9 mouse cellular contexts compared by ENCODE assay signal in genomic region chr6:55383897-55384296, GRCm38 (mm10). TPM values are rescaled to one million over a fixed set of nuclear protein-coding genes. Genes with fewer than 3 reads are reported as not detected.
A peak's percentile ranks its signal among the peaks of the same experiment; 100 is the strongest.
DNase-seq lines count a peak whose midpoint lies in the region; ATAC-seq lines count a peak whose summit lies in the region.
"Had no signal": no experiment of that assay in that cellular context is flagged by ENCODE, and none has a peak within 500 bp of the region (broad histone marks: within the 10 kb centered on the region; RNA-seq: fewer than 3 reads in every experiment).

No protein-coding gene starts in this region.

- H3K27ac ChIP-seq in neural tube, embryonic 15.5 days (replicated peaks), result no peak overlapping the region
- no peak overlapping the region for H3K27ac ChIP-seq in intestine, embryonic 14.5 days (ENCODE audit: low read depth)
- no peak overlapping the region for H3K27ac ChIP-seq in liver, embryonic 13.5 days

- H3K4me1 ChIP-seq in neural tube, embryonic 15.5 days, result peaks cover 9% of the 10 kb centered on the region
- no peaks in the 10 kb centered on the region for H3K4me1 ChIP-seq in intestine, embryonic 14.5 days (replicated peaks; ENCODE audit: control insufficient read depth, insufficient read depth, low read length)
- peaks cover 40% of the 10 kb centered on the region for H3K4me1 ChIP-seq in liver, embryonic 13.5 days (replicated peaks)

- DNase-seq in neural tube, embryonic 10.5 days (ENCODE audit: extremely low spot score, low spot score), result peak; percentile 71
- peak; percentile 59 to 60 for DNase-seq in adrenal gland, adult 18-20 months (ENCODE audit: low spot score in 2 of 2)
- peak; percentile 76 for DNase-seq in embryo, embryonic 10.5 days (ENCODE audit: low spot score)
- peak; percentile 81 for DNase-seq in intestine, embryonic 14.5 days (ENCODE audit: low spot score)
- peak; percentile 45 for DNase-seq in liver, embryonic 13.5 days
- DNase-seq in retina, postnatal 1 day, result peak; percentile 71

- no peak overlapping the region for H3K4me3 ChIP-seq in neural tube, embryonic 15.5 days (replicated peaks)
- H3K4me3 ChIP-seq in intestine, embryonic 14.5 days (ENCODE audit: low read depth, low read length), result no peak overlapping the region
- H3K4me3 ChIP-seq in liver, embryonic 13.5 days (replicated peaks), result no peak overlapping the region
- H3K4me3 ChIP-seq: myocyte had no signal

- no peak overlapping the region for H3K9ac ChIP-seq in neural tube, embryonic 15.5 days (replicated peaks)
- no peak overlapping the region for H3K9ac ChIP-seq in intestine, embryonic 14.5 days (ENCODE audit: low read length)
- peak overlapping the region; percentile 13; the same call in 1 of the 2 replicates for H3K9ac ChIP-seq in liver, embryonic 13.5 days

- no peak overlapping the region for H3K4me2 ChIP-seq in neural tube, embryonic 15.5 days
- H3K4me2 ChIP-seq in intestine, embryonic 14.5 days (ENCODE audit: low read length), result no peak overlapping the region
- H3K4me2 ChIP-seq in liver, embryonic 13.5 days, result no peak overlapping the region

- no peaks in the 10 kb centered on the region for H3K9me3 ChIP-seq in neural tube, embryonic 15.5 days (replicated peaks)
- H3K9me3 ChIP-seq in intestine, embryonic 14.5 days (ENCODE audit: control insufficient read depth, low read length), result no peaks in the 10 kb centered on the region
- no peaks in the 10 kb centered on the region for H3K9me3 ChIP-seq in liver, embryonic 13.5 days (replicated peaks)

- 35% methylated on average over 1 of the region's 1 CpGs for WGBS in neural tube, embryonic 15.5 days
- 4% methylated on average over 1 of the region's 1 CpGs for WGBS in intestine, embryonic 14.5 days
- WGBS in liver, embryonic 13.5 days (ENCODE audit: insufficient replicate concordance), result 0% methylated on average over 1 of the region's 1 CpGs

- 0 out of 2 replicates have a peak, but pooled peaks cover 4% of the 10 kb centered on the region for H3K27me3 ChIP-seq in neural tube, embryonic 15.5 days (replicated peaks)
- H3K27me3 ChIP-seq in intestine, embryonic 14.5 days (replicated peaks; ENCODE audit: control insufficient read depth, insufficient read depth, low read length), result no peaks in the 10 kb centered on the region
- H3K27me3 ChIP-seq in liver, embryonic 13.5 days, result peaks cover 22% of the 10 kb centered on the region

- no peak for ATAC-seq in neural tube, embryonic 15.5 days (ENCODE audit: low FRiP score)
- peak; percentile 59 for ATAC-seq in intestine, embryonic 14.5 days (replicated peaks; ENCODE audit: low FRiP score, low TSS enrichment, low read depth)
- ATAC-seq in liver, embryonic 13.5 days (ENCODE audit: low read depth), result peak; percentile 61
- no peak for ATAC-seq in monocyte, adult 5-6 weeks (replicated peaks; ENCODE audit: insufficient number of reproducible peaks, low FRiP score, low TSS enrichment, poor library complexity, severe bottlenecking)

- H3K36me3 ChIP-seq in neural tube, embryonic 15.5 days, result no peaks in the 10 kb centered on the region
- H3K36me3 ChIP-seq in intestine, embryonic 14.5 days (ENCODE audit: control insufficient read depth, insufficient read depth, low read length), result no peaks in the 10 kb centered on the region
- no peaks in the 10 kb centered on the region for H3K36me3 ChIP-seq in liver, embryonic 13.5 days

RNA-seq across cellular contexts. Expression of gene Ghrhr, which starts 7.8 kb away (rescaled TPM):
- polyA plus RNA-seq in neural tube, embryonic 15.5 days (2015; fragmentation: Nextera tagmentation; extraction: Ambion mirVana), result not detected in 2 replicates
- not detected for total RNA-seq in adrenal gland, adult 18-20 months (2021)
- 0.18 and 0.22 TPM in 2 replicates for polyA plus RNA-seq in intestine, embryonic 14.5 days (2014; fragmentation: Nextera tagmentation; extraction: Ambion mirVana)
- polyA plus RNA-seq in liver, embryonic 13.5 days (2015; fragmentation: Nextera tagmentation; extraction: Ambion mirVana), result 0.06 and 0.08 TPM in 2 replicates
- total RNA-seq in monocyte, adult 5-6 weeks (2017), result not detected in 3 replicates
- polyA plus RNA-seq: myocyte had no signal

RNA-seq across cellular contexts. Expression of gene Aqp1, which starts 47.7 kb away (rescaled TPM):
- polyA plus RNA-seq in neural tube, embryonic 15.5 days (2015; fragmentation: Nextera tagmentation; extraction: Ambion mirVana), result 7.4 and 11.5 TPM in 2 replicates
- 100 to 1,000 TPM in 1 of 2 experiments, 10 to 100 TPM in 1; 41.5 to 104 TPM for total RNA-seq in adrenal gland, adult 18-20 months (2021)
- polyA plus RNA-seq in intestine, embryonic 14.5 days (2014; fragmentation: Nextera tagmentation; extraction: Ambion mirVana), result 1.9 and 2.2 TPM in 2 replicates
- polyA plus RNA-seq in liver, embryonic 13.5 days (2015; fragmentation: Nextera tagmentation; extraction: Ambion mirVana), result 41.7 and 45.2 TPM in 2 replicates
- 2.6 TPM in 1 of 3 replicates, not detected in the others for total RNA-seq in monocyte, adult 5-6 weeks (2017)

Comparison
In these comparisons a context has a peak if more than half of its experiments do, and no peak if none do; other contexts are left out.
1. ATAC-seq: peak in intestine, embryonic 14.5 days (single experiment) and liver, embryonic 13.5 days (single experiment); none in neural tube, embryonic 15.5 days (single experiment) and monocyte, adult 5-6 weeks (single experiment).
2. Peak in every context shown above with its lines, with median percentiles within 50 percentile points of each other: DNase-seq.